Mouse (Mus musculus) ES-E14 (cell line): Measurements from ENCODE around the gene Igdcc3. TPM values are rescaled to one million over a fixed set of nuclear protein-coding genes. Genes with fewer than 3 reads are reported as not detected.

ENCODE experiments used
- DNase-seq: peaks from one replicate; pipeline ENCODE4 v3.0.0-alpha.2; 2013; ENCODE audit warnings: low read depth, low spot score
- H3K27ac ChIP-seq: 2 replicates; pipeline ENCODE4 v1.5.1; 2012; ENCODE audit warnings: low read depth, mild to moderate bottlenecking, low read length, moderate library complexity, mixed read lengths; ENCODE audit not compliant: poor library complexity, insufficient read depth, severe bottlenecking
- H3K36me3 ChIP-seq: 2 replicates; pipeline ENCODE4 v1.6.1; 2012; ENCODE audit warnings: mild to moderate bottlenecking, low read length, moderate library complexity, mixed read lengths; ENCODE audit not compliant: control insufficient read depth, poor library complexity, insufficient read depth, severe bottlenecking
- H3K4me1 ChIP-seq, 2 experiments: fragments of 150-350 bp in 1 of 2; sonication (generic) in 1 of 2; 2 replicates each; pipeline ENCODE4 v1.6.1; 2012; ENCODE audit warnings: low read length in 2 of 2, mild to moderate bottlenecking in 1 of 2, mixed read lengths in 1 of 2; ENCODE audit not compliant: control insufficient read depth in 2 of 2, insufficient read depth in 2 of 2, poor library complexity in 1 of 2
- H3K4me3 ChIP-seq, 2 experiments: fragments of 150-350 bp in 1 of 2; sonication (generic) in 1 of 2; 2 replicates each; pipeline ENCODE4 v1.5.1; 2012; ENCODE audit warnings: low read length in 2 of 2, low read depth in 1 of 2, mild to moderate bottlenecking in 1 of 2, mixed read lengths in 1 of 2; ENCODE audit not compliant: insufficient read depth in 1 of 2, poor library complexity in 1 of 2, severe bottlenecking in 1 of 2
- H3K9ac ChIP-seq: 2 replicates; pipeline ENCODE4 v1.6.1; 2012; ENCODE audit warnings: low read depth, mild to moderate bottlenecking, low read length, mixed read lengths; ENCODE audit not compliant: poor library complexity, insufficient read depth, severe bottlenecking
- H3K9me3 ChIP-seq: fragments of 150-350 bp; sonication (generic); 2 replicates; pipeline ENCODE4 v1.6.1; 2012; ENCODE audit warnings: low read depth, mild to moderate bottlenecking, low read length; ENCODE audit not compliant: control insufficient read depth, insufficient read depth
- CHD2 ChIP-seq: IDR thresholded peaks from 2 replicates; pipeline ENCODE4 v1.6.1; 2014; ENCODE audit warnings: mild to moderate bottlenecking, low read depth, low read length, inconsistent platforms
- HCFC1 ChIP-seq: IDR thresholded peaks from 2 replicates; pipeline ENCODE4 v1.6.1; 2012; ENCODE audit warnings: low read length, inconsistent platforms, borderline replicate concordance; ENCODE audit not compliant: insufficient read depth
- MAFK ChIP-seq: IDR thresholded peaks from 2 replicates; pipeline ENCODE4 v1.6.1; 2014; ENCODE audit warnings: mild to moderate bottlenecking, low read depth, low read length, inconsistent platforms; ENCODE audit not compliant: insufficient read depth
- ZC3H11A ChIP-seq: IDR thresholded peaks from 2 replicates; pipeline ENCODE4 v1.6.1; 2012; ENCODE audit warnings: low read depth, mild to moderate bottlenecking, inconsistent platforms, low read length, borderline replicate concordance
- ZNF384 ChIP-seq: IDR thresholded peaks from 2 replicates; pipeline ENCODE4 v1.6.1; 2012; ENCODE audit warnings: low read depth, low read length, inconsistent platforms
- in situ Hi-C, 2 experiments: fragments of 600-800 bp; cut with MboI; formaldehyde crosslinking; loops; one replicate each; pipeline ENCODE4 v1.15.1; 2025; ENCODE audit warnings: low sequenced_read_pairs in 2 of 2, inconsistent platforms in 1 of 2; ENCODE audit not compliant: unreplicated experiment in 2 of 2
- total RNA-seq: library from RNA; depleted of rRNA; stranded (reverse); fragments of 300-350 nt; gene quantifications from 2 replicates; pipeline ENCODE4 v1.2.3, GENCODE M21; 2012

The Igdcc3 gene
- total RNA-seq, 1 experiment = 6.0 TPM

GRCm38 (mm10) chr9:65141306-65141975 lies 452 bp downstream of the Igdcc3 start:
- H3K27ac ChIP-seq = no peak overlapping the region
- H3K4me1 ChIP-seq = peaks cover 2 to 3% of the 10 kb centered on the region in 2 experiments; a peak in 2 of 4 replicates
- in situ Hi-C loops = no loop called here
- DNase-seq = no peak
- H3K36me3 ChIP-seq = peaks cover 4% of the 10 kb centered on the region; the same call in 1 of the 2 replicates
- peak overlapping the region; percentile 63 to 93 for H3K4me3 ChIP-seq
- peak overlapping the region; percentile 83 for H3K9ac ChIP-seq
- no peaks in the 10 kb centered on the region for H3K9me3 ChIP-seq
- TF ChIP-seq CHD2 = no peak
- no peak for TF ChIP-seq ZNF384
- TF ChIP-seq MAFK = no peak
- TF ChIP-seq ZC3H11A = no peak
- peak; percentile 41; the same call in 1 of the 2 replicates for TF ChIP-seq HCFC1

DNA sequence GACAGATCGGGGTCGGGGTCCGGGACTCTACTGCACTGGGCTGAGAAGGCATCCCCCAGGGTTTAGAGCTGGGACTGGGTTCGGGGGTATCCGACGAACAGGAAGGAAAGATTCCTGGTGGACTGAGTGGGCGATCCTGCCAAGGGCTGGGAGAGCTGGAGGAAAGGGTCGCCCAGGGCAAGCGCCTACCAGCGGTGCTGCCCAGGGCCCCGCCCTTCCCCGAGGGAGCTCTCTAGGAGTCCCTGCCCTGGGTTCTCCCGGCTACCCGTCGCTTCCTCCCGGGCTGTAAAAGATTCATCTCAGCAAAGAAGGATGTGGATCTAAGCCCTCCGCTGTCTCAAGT lies 958 bp downstream of the Igdcc3 start:
- in situ Hi-C loops = no loop called here
- Histone ChIP-seq H3K4me3 (peak overlapping the region; percentile 63 to 93), H3K36me3 (peaks cover 4% of the 10 kb centered on the region; the same call in 1 of the 2 replicates), H3K27ac (no peak overlapping the region), H3K9ac (peak overlapping the region; percentile 83), H3K9me3 (no peaks in the 10 kb centered on the region), H3K4me1 (peaks cover 2 to 3% of the 10 kb centered on the region in 2 experiments; a peak in 2 of 4 replicates)
- TF ChIP-seq MAFK = no peak
- no peak for TF ChIP-seq CHD2
- no peak for TF ChIP-seq ZC3H11A
- no peak for TF ChIP-seq HCFC1
- TF ChIP-seq ZNF384 = no peak
- DNase-seq = no peak

GRCm38 (mm10) chr9:65142399-65142798 lies 1.4 kb downstream of the Igdcc3 start:
- Histone ChIP-seq H3K9ac (no peak overlapping the region; the same call in 1 of the 2 replicates), H3K9me3 (no peaks in the 10 kb centered on the region), H3K4me1 (peaks cover 2 to 3% of the 10 kb centered on the region in 2 experiments; a peak in 2 of 4 replicates), H3K4me3 (peak overlapping the region; percentile 63 to 93), H3K27ac (no peak overlapping the region), H3K36me3 (peaks cover 4% of the 10 kb centered on the region; the same call in 1 of the 2 replicates)
- DNase-seq = no peak
- TF ChIP-seq MAFK = no peak
- TF ChIP-seq CHD2 = no peak
- TF ChIP-seq HCFC1 = no peak
- no peak for TF ChIP-seq ZC3H11A
- TF ChIP-seq ZNF384 = no peak
- in situ Hi-C loops = no loop called here

DNA sequence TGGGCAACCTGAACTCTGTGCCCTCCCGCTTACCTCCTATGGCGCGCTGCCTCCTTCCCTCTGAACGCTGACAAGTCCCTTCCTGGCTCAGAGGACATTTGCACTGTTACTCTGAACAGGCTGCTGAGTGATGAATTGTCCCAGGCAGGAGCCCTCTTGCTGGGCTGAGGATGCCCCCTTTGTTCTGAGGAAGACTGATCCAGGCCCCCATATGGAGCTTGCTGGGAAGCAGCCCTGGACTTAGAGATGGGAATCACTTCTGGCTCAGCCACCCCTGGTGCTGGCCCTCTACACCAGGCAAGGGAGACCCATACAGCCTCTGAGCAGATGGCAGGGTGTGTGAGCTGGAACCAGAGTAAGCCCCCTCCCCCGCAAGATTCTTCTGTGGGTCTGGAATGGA lies 5.0 kb downstream of the Igdcc3 start:
- no peak overlapping the region for H3K9ac ChIP-seq
- no peak overlapping the region for H3K27ac ChIP-seq
- peaks cover 4% of the 10 kb centered on the region; the same call in 1 of the 2 replicates for H3K36me3 ChIP-seq
- H3K4me1 ChIP-seq = peaks cover 0 to 2% of the 10 kb centered on the region in 2 experiments; a peak in 1 of 4 replicates
- no peak overlapping the region for H3K4me3 ChIP-seq
- no peak for DNase-seq
- in situ Hi-C loops = no loop called here
- no peak for TF ChIP-seq ZC3H11A
- TF ChIP-seq CHD2 = no peak
- no peak for TF ChIP-seq MAFK
- TF ChIP-seq HCFC1 = no peak
- TF ChIP-seq ZNF384 = no peak
- H3K9me3 ChIP-seq = no peaks in the 10 kb centered on the region

DNA sequence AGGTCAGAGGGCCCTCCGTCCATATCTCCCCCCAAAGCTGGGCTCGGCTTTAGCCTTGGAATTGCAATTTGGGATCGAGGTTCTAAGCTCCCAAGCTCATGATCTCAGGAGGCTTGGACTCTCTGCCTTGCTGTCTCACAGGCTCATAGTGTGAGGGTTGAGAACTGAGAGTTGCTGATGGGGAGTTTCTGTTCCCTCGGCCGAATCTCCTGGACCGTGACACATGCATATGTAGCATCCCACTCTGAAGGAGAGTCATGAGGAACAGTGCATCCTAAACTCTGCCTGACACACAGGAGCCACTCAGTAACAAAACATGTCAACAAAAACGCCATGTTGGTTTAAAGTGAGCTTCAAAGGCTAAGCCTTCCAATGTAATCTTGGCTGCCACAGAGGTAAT lies 7.5 kb downstream of the Igdcc3 start:
- H3K27ac ChIP-seq = no peak overlapping the region
- H3K4me3 ChIP-seq = no peak overlapping the region
- H3K4me1 ChIP-seq = peaks cover 0 to 8% of the 10 kb centered on the region in 2 experiments; a peak in 2 of 4 replicates
- H3K9me3 ChIP-seq = no peaks in the 10 kb centered on the region
- no peak overlapping the region for H3K9ac ChIP-seq
- peaks cover 4% of the 10 kb centered on the region; the same call in 1 of the 2 replicates for H3K36me3 ChIP-seq
- in situ Hi-C loops = no loop called here
- no peak for DNase-seq
- TF ChIP-seq CHD2 (no peak), HCFC1 (no peak), ZNF384 (no peak)
